Mouse (Mus musculus): ENCODE data around the gene Trir. TPM values are rescaled to one million over a fixed set of nuclear protein-coding genes. Genes with fewer than 3 reads are reported as not detected.

Gene Trir
- polyA plus RNA-seq, 1 experiment from 2014 or later, result 168 TPM

- H3K4me3 ChIP-seq (ENCODE audit: inconsistent target), result peak overlapping the region; percentile 28; the same call in 1 of the 2 replicates
- H3K27ac ChIP-seq, result peak overlapping the region; percentile 90
- 47% methylated on average over 8 of the region's 8 CpGs for WGBS (ENCODE audit: missing documents)
- no peaks in the 10 kb centered on the region for H3K79me2 ChIP-seq (ENCODE audit: inconsistent target)
- no peaks in the 10 kb centered on the region for H3K36me3 ChIP-seq (ENCODE audit: inconsistent target)
Measured at GRCm38 (mm10) chr8:84986379-84986945, 40.2 kb upstream of the Trir start.

GRCm38 (mm10) chr8:84987388-84987787 lies 39.2 kb upstream of the Trir start:
- 96% methylated on average over 5 of the region's 5 CpGs for WGBS (ENCODE audit: missing documents)
- Histone ChIP-seq H3K79me2 (ENCODE audit: inconsistent target) (no peaks in the 10 kb centered on the region), H3K27ac (no peak overlapping the region), H3K36me3 (ENCODE audit: inconsistent target) (no peaks in the 10 kb centered on the region), H3K4me3 (ENCODE audit: inconsistent target) (no peak overlapping the region)

DNA sequence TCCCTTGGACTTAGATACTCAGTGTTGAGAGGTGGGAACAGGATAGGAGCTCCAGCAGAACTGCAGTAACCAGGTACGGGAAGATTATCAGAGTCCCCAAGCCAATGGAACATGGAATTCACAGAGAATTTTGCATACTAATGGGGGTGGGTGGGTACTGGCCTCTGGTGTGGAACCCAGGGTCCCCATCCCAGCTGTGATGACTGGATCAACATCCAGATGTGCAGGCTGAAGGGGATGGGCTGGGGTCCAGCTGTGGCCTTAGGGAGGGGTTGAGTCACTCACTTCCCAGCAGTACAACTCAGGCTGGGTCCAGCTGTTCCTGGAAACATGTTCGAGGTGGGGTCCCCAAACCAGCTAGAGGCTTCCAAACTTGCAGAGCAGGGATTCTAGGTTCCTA lies 38.7 kb upstream of the Trir start:
- Histone ChIP-seq H3K36me3 (ENCODE audit: inconsistent target) (no peaks in the 10 kb centered on the region), H3K27ac (no peak overlapping the region), H3K79me2 (ENCODE audit: inconsistent target) (no peaks in the 10 kb centered on the region), H3K4me3 (ENCODE audit: inconsistent target) (no peak overlapping the region)
- 95% methylated on average over 2 of the region's 2 CpGs for WGBS (ENCODE audit: missing documents)

DNA sequence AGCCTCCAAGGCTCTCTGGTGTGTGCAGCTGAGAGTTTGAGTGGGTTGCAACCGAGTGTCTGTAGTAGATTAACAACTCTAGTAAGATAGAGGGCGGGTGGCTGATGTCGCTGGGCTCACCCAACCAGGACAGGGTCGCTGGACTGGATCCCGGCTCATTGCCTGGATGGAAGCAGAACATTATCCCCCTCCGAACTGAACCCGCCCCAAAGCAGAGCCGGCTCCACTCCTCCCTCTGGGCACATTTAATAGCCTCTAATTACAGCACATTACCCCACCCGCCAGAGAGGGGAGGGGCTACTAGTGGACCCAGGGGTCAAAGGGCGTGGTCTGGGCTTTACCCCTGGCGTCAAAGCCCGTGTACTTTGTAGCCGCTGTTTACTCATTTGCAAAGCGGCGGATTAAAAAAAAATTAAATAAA lies 37.3 kb upstream of the Trir start:
- H3K36me3 ChIP-seq (ENCODE audit: inconsistent target), result no peaks in the 10 kb centered on the region
- H3K79me2 ChIP-seq (ENCODE audit: inconsistent target), result no peaks in the 10 kb centered on the region
- H3K27ac ChIP-seq, result peak overlapping the region; percentile 55; the same call in 1 of the 2 replicates
- WGBS (ENCODE audit: missing documents), result 42% methylated on average over 15 of the region's 15 CpGs
- peak overlapping the region; percentile 42; the same call in 1 of the 2 replicates for H3K4me3 ChIP-seq (ENCODE audit: inconsistent target)

DNA sequence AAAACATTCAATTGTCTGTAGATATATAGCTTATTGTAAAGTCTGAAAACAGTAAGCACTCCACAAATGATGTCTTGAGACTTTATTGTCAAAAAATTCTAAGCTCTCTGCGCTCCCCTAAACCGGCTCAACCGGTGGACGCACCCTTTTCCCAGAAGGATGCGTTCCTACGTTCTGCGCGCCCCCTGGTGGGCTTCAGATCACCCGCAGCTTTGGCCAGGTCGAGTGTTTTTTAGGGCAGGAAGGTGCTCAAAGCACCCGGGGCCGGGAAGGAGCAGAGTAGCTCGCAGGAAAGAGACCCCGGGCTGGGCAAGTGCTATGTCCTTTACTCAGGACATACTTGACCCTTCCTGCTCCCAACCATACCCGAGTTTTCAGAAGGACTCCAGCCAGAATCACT lies 36.8 kb upstream of the Trir start:
- WGBS (ENCODE audit: missing documents), result 1% methylated on average over 15 of the region's 15 CpGs
- Histone ChIP-seq H3K36me3 (ENCODE audit: inconsistent target) (no peaks in the 10 kb centered on the region), H3K27ac (peak overlapping the region; percentile 55), H3K79me2 (ENCODE audit: inconsistent target) (no peaks in the 10 kb centered on the region), H3K4me3 (ENCODE audit: inconsistent target) (peak overlapping the region; percentile 42)

DNA sequence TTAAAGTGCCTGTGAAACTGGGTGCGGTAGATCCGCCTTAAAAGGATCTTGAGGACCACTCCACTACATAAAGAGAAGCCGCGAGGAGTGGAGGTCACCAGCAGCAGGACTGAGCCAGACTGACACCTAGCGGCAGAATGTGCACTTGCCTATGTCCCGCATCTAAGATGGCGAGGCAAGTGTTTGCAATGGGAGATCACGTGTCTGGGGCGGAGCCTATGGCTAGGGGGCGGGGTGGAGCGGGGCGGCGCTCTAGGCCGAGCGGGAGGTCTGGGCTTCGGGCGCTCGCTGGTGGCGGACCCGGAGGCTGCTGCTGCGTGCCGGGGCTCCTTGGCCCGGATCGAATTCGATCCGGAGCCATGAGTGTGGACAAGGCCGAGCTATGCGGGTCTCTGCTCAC lies 36.3 kb upstream of the Trir start, which contains the start of gene Hook2:
TSS of gene Hook2 (plus strand) at position 255 of the 400 bp plus-strand sequence.
- WGBS (ENCODE audit: missing documents), result under 1% methylated on average over 28 of the region's 28 CpGs
- Histone ChIP-seq H3K36me3 (ENCODE audit: inconsistent target) (no peaks in the 10 kb centered on the region), H3K79me2 (ENCODE audit: inconsistent target) (no peaks in the 10 kb centered on the region), H3K27ac (peak within 1 kb of the TSS; percentile 55), H3K4me3 (ENCODE audit: inconsistent target) (peak within 1 kb of the TSS; percentile 42)

DNA sequence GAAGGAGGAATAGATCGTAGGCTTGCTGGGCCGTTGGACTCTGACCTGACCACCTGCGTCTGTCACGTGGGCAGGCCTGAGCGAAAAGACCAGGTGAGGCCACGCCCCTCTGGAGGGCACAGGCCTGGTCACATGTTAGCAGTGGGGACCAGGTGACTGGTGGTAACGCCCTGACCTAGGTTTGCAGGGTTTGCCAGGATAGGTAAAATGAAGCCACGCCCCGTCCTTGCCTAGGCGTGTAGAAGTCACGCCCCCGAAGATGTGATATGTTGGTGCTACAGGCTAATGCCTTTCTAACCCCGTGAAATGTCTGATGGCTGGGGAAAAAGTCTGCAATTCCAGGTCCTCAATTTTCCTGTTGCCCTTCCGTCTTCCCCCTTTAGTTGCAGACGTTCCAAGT lies 35.8 kb upstream of the Trir start:
- WGBS (ENCODE audit: missing documents), result 10% methylated on average over 15 of the region's 15 CpGs
- peak overlapping the region; percentile 42 for H3K4me3 ChIP-seq (ENCODE audit: inconsistent target)
- no peaks in the 10 kb centered on the region for H3K36me3 ChIP-seq (ENCODE audit: inconsistent target)
- no peaks in the 10 kb centered on the region for H3K79me2 ChIP-seq (ENCODE audit: inconsistent target)
- no peak overlapping the region for H3K27ac ChIP-seq

DNA sequence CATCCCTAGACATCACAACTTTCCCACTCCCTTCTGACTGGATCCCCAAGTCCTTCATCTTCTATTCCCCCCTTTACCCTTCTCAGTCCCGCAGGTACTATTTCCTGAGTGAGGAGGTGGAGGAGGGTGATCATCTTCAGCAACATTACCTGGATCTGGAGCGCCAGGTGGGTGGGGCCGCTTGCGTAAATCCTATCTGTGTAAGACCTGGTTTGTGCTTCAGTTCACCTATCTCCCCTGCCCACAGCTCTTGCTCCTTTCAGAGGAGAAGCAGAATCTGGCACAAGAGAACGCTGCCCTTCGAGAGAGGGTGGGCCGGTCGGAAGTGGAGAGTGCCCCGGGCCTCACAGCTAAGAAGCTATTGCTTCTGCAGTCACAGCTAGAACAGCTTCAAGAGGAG lies 32.2 kb upstream of the Trir start:
- H3K79me2 ChIP-seq (ENCODE audit: inconsistent target), result no peaks in the 10 kb centered on the region
- H3K4me3 ChIP-seq (ENCODE audit: inconsistent target), result no peak overlapping the region
- 94% methylated on average over 9 of the region's 9 CpGs for WGBS (ENCODE audit: missing documents)
- H3K27ac ChIP-seq, result no peak overlapping the region
- no peaks in the 10 kb centered on the region for H3K36me3 ChIP-seq (ENCODE audit: inconsistent target)

DNA sequence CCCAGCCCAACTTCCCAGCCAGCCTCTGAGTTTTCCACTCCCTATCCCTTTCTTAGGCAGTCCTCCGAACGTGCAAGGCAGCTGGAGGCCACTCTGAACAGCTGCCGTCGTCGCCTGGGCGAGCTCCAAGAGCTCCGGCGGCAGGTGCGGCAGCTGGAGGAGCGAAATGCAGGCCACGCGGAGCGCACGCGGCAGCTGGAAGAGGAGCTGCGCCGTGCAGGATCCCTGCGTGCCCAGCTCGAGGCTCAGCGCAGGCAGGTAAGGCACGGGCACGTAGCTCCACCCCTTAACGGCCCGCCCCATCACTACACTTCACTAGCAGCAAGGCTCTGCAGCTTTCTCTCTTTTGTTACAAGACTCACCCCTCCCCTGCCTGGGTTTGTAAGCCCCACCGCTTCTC lies 30.9 kb upstream of the Trir start:
- H3K36me3 ChIP-seq (ENCODE audit: inconsistent target), result no peaks in the 10 kb centered on the region
- H3K27ac ChIP-seq, result no peak overlapping the region
- no peaks in the 10 kb centered on the region for H3K79me2 ChIP-seq (ENCODE audit: inconsistent target)
- no peak overlapping the region for H3K4me3 ChIP-seq (ENCODE audit: inconsistent target)
- WGBS (ENCODE audit: missing documents), result 96% methylated on average over 18 of the region's 25 CpGs

GRCm38 (mm10) chr8:84996978-84997377 lies 29.6 kb upstream of the Trir start:
- 98% methylated on average over 5 of the region's 5 CpGs for WGBS (ENCODE audit: missing documents)
- Histone ChIP-seq H3K36me3 (ENCODE audit: inconsistent target) (no peaks in the 10 kb centered on the region), H3K27ac (no peak overlapping the region), H3K79me2 (ENCODE audit: inconsistent target) (no peaks in the 10 kb centered on the region), H3K4me3 (ENCODE audit: inconsistent target) (no peak overlapping the region)

DNA sequence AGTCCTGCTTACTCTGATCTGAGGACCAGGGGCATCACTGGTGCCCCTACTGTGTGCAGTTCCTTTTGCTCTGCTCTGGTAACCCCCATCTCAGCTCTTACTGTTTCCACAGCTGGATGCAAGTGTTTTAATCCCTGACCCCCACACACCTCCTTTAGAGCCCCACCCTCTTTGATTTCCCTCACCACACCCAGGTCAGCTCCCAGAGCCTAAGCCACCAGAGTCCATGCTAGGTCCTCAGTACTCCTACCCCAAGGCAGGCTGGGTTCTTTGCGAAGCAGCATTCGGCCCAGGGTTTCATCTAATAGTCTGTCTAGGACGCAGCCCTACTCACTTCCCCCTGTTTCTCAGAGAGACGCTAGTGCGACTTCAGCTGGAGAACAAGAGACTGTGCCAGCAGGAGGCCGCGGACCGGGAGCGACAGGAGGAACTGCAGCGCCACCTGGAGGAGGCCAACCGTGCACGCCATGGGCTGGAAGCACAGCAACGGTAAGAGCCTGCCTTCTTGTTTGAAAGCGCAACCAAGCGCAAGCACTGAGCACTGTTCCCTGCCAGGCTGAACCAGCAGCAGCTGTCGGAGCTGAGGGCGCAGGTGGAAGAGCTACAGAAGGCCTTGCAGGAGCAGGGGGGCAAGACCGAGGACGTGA lies 28.9 kb upstream of the Trir start:
- Histone ChIP-seq H3K79me2 (ENCODE audit: inconsistent target) (no peaks in the 10 kb centered on the region), H3K36me3 (ENCODE audit: inconsistent target) (no peaks in the 10 kb centered on the region; the same call in 1 of the 2 replicates), H3K4me3 (ENCODE audit: inconsistent target) (no peak overlapping the region), H3K27ac (no peak overlapping the region)
- WGBS (ENCODE audit: missing documents), result 13% methylated on average over 18 of the region's 19 CpGs

- Histone ChIP-seq H3K36me3 (ENCODE audit: inconsistent target) (no peaks in the 10 kb centered on the region; the same call in 1 of the 2 replicates), H3K27ac (no peak overlapping the region), H3K4me3 (ENCODE audit: inconsistent target) (no peak overlapping the region), H3K79me2 (ENCODE audit: inconsistent target) (no peaks in the 10 kb centered on the region)
- 34% methylated on average over 25 of the region's 25 CpGs for WGBS (ENCODE audit: missing documents)
Measured at GRCm38 (mm10) chr8:85007686-85008085, 18.9 kb upstream of the Trir start.

GRCm38 (mm10) chr8:85011242-85011641 lies 15.4 kb upstream of the Trir start:
- no peak overlapping the region for H3K4me3 ChIP-seq (ENCODE audit: inconsistent target)

DNA sequence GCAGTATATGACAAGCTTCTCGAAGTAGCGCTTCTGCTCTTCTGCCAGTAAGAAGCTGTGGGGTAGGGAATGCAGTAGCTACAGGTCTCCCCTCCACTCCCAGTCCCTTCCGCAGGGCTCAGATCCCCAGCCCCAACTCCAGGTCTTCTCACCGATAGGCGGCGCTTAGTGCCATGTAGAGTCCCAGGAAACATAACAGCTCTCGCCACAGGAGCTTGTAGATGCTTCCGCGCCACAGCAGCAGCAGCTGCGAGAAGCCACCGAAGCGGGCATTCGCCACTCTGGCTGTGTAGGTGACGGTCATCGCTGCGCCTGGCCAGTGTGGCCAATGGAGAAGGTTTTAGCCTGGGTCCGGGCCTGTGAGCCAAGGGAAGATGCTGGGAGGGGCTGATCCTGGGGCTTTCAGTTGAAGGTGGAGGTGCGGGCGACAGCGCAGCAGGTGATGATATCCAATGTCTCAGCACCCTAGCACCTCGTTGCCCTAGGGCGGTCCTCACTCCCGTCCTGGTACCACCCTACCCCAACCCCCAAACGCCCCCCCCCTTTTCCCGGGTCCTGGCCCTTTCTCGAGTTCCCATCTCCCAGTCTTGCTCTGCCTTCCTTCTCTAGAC lies 13.3 kb upstream of the Trir start:
- Histone ChIP-seq H3K36me3 (ENCODE audit: inconsistent target) (peaks cover 10% of the 10 kb centered on the region), H3K4me3 (ENCODE audit: inconsistent target) (no peak overlapping the region), H3K79me2 (ENCODE audit: inconsistent target) (no peaks in the 10 kb centered on the region), H3K27ac (no peak overlapping the region)
- WGBS (ENCODE audit: missing documents), result 9% methylated on average over 25 of the region's 26 CpGs

More at GRCm38 (mm10) chr8:85011242-85011641, 15.4 kb upstream of the Trir start:
- Histone ChIP-seq H3K79me2 (ENCODE audit: inconsistent target) (no peaks in the 10 kb centered on the region), H3K27ac (no peak overlapping the region), H3K36me3 (ENCODE audit: inconsistent target) (no peaks in the 10 kb centered on the region)
- WGBS (ENCODE audit: missing documents), result 15% methylated on average over 28 of the region's 28 CpGs

GRCm38 (mm10) chr8:85014431-85014830 lies 12.2 kb upstream of the Trir start, which contains the start of gene Best2:
Gene Best2 (minus strand): TSS chr8:85014531.
- Histone ChIP-seq H3K4me3 (ENCODE audit: inconsistent target) (no peak within 1 kb of the TSS), H3K79me2 (ENCODE audit: inconsistent target) (no peaks in the 10 kb centered on the region), H3K27ac (no peak within 1 kb of the TSS), H3K36me3 (ENCODE audit: inconsistent target) (peaks cover 21% of the 10 kb centered on the region)
- 70% methylated on average over 1 of the region's 2 CpGs for WGBS (ENCODE audit: missing documents)

Data from macrophage (primary cell).